Mouse (Mus musculus) spleen, adult 2 months (tissue): ENCODE data around the gene Rnf38. TPM values are rescaled to one million over a fixed set of nuclear protein-coding genes. Genes with fewer than 3 reads are reported as not detected.

Experiments used
- DNase-seq, 2 experiments: peaks; one replicate each; pipeline versions ENCODE4 v3.0.0 to v3.0.0-alpha.2; 2012 to 2021; ENCODE audit warnings: low spot score in 2 of 2, low read depth in 1 of 2
- H3K27ac ChIP-seq: fragments of 200-500 bp; 2 replicates; pipeline ENCODE4 v1.5.1; 2012; ENCODE audit warnings: low read length, inconsistent platforms; ENCODE audit not compliant: insufficient read depth
- H3K27me3 ChIP-seq: fragments of 200-500 bp; 2 replicates; pipeline ENCODE4 v1.6.1; 2012; ENCODE audit warnings: mild to moderate bottlenecking, moderate library complexity, low read length, inconsistent platforms; ENCODE audit not compliant: control insufficient read depth, insufficient read depth
- H3K36me3 ChIP-seq: fragments of 200-500 bp; 2 replicates; pipeline ENCODE4 v1.6.1; 2012; ENCODE audit warnings: mild to moderate bottlenecking, low read length, inconsistent platforms; ENCODE audit not compliant: control insufficient read depth, insufficient read depth
- H3K4me1 ChIP-seq: fragments of 200-500 bp; 2 replicates; pipeline ENCODE4 v1.6.1; 2011; ENCODE audit warnings: inconsistent platforms; ENCODE audit not compliant: control insufficient read depth, insufficient read depth, insufficient read length
- H3K4me3 ChIP-seq: fragments of 200-500 bp; 2 replicates; pipeline ENCODE4 v1.5.1; 2011; ENCODE audit warnings: mild to moderate bottlenecking, inconsistent platforms; ENCODE audit not compliant: insufficient read depth, insufficient read length; ENCODE audit errors: extremely low read depth
- CTCF ChIP-seq: fragments of 200-500 bp; IDR thresholded peaks from 2 replicates; pipeline ENCODE4 v1.5.1; 2011; ENCODE audit warnings: mild to moderate bottlenecking, inconsistent platforms; ENCODE audit not compliant: insufficient read depth, insufficient read length, insufficient replicate concordance; ENCODE audit errors: extremely low read depth
- POLR2A ChIP-seq: fragments of 200-500 bp; IDR thresholded peaks from 2 replicates; pipeline ENCODE4 v1.6.1; 2011; ENCODE audit warnings: low read depth, low read length, inconsistent platforms
- WGBS: fragments of 180-500 bp; shearing (Covaris S2); methylation state at CpG from one replicate; pipeline ENCODE4 v1.1.7; 2018; 5-methylcytosine and 5-hydroxymethylcytosine counted together
- polyA plus RNA-seq: library from polyadenylated mRNA; depleted of rRNA; stranded (reverse); fragments of >200 nt; gene quantifications from 2 replicates; pipeline ENCODE4 v1.2.3, GENCODE M21; 2012

The Rnf38 gene
- polyA plus RNA-seq, 1 experiment = 122 TPM

- TF ChIP-seq POLR2A (no peak), CTCF (no peak)
- Histone ChIP-seq H3K27ac (no peak overlapping the region), H3K36me3 (no peaks in the 10 kb centered on the region), H3K4me1 (no peaks in the 10 kb centered on the region), H3K4me3 (no peak overlapping the region), H3K27me3 (no peaks in the 10 kb centered on the region)
- 90% methylated on average over 4 of the region's 4 CpGs for WGBS
- DNase-seq = no peak
Measured at GRCm38 (mm10) chr4:44259126-44259525, 25.5 kb upstream of the Rnf38 start.

- DNase-seq = no peak
- no peak for TF ChIP-seq POLR2A
- no peak for TF ChIP-seq CTCF
Measured at GRCm38 (mm10) chr4:44254579-44254978, 21.0 kb upstream of the Rnf38 start.

GRCm38 (mm10) chr4:44253191-44253590, 19.6 kb upstream of the Rnf38 start:
- Histone ChIP-seq H3K27me3 (peaks cover 4% of the 10 kb centered on the region; the same call in 1 of the 2 replicates), H3K4me1 (no peaks in the 10 kb centered on the region), H3K4me3 (no peak overlapping the region), H3K36me3 (no peaks in the 10 kb centered on the region), H3K27ac (no peak overlapping the region)
- WGBS = 17% methylated on average over 6 of the region's 6 CpGs
- DNase-seq = no peak
- TF ChIP-seq POLR2A = no peak
- TF ChIP-seq CTCF = no peak

More at GRCm38 (mm10) chr4:44254579-44254978, 21.0 kb upstream of the Rnf38 start:
- no peak overlapping the region for H3K4me3 ChIP-seq
- no peaks in the 10 kb centered on the region for H3K36me3 ChIP-seq
- 71% methylated on average over 5 of the region's 5 CpGs for WGBS
- H3K27ac ChIP-seq = no peak overlapping the region
- peaks cover 4% of the 10 kb centered on the region; the same call in 1 of the 2 replicates for H3K27me3 ChIP-seq
- H3K4me1 ChIP-seq = no peaks in the 10 kb centered on the region

DNA sequence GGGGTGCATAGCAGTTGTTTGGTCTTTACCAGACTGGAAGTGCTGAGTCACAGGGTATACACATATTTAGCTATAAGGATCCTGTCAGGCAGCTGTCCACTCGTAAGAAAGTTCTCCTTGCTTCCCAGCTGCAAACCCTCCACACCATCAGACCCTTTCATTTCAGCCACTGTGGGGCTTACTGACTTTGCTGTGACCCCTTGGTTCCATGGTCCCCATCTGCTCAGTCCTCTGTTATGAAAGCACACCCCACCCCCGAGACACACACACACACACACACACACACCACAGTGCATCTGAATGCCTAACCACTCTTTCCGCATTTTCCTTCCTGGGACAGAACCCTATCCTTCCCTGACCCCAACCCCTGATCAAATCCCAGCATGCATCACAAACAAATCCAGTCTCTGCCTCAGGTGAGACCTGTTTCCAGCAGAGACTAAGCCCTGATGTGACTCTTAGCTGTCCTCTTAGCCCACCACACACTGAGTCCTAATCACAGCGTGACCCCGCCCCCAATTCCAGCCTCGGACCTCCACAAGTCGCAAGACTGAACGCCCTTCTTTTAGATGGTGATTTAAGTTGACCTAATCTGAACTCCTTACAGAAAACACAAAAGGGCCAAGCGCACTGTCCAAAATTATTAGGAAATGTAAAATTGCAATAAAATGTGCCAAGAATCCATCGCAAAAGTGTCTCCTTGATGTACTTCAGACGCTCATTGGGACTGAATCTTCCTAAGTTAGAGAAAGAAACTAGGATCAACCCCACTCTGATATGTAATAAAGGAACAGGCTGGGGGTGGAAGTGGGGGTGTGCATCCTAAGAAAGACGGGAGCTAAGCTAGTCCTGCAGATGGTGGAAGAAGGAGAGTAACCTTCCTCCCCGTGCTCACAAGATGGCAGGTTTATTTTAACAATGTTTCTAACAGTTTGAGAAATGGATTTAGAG, 18.7 kb upstream of the Rnf38 start:
- no peak overlapping the region for H3K27ac ChIP-seq
- no peak for DNase-seq
- no peaks in the 10 kb centered on the region for H3K36me3 ChIP-seq
- no peak overlapping the region for H3K4me3 ChIP-seq
- peaks cover 6% of the 10 kb centered on the region; the same call in 1 of the 2 replicates for H3K27me3 ChIP-seq
- H3K4me1 ChIP-seq = no peaks in the 10 kb centered on the region
- TF ChIP-seq CTCF = no peak
- TF ChIP-seq POLR2A = no peak
- WGBS = 17% methylated on average over 13 of the region's 13 CpGs

DNA sequence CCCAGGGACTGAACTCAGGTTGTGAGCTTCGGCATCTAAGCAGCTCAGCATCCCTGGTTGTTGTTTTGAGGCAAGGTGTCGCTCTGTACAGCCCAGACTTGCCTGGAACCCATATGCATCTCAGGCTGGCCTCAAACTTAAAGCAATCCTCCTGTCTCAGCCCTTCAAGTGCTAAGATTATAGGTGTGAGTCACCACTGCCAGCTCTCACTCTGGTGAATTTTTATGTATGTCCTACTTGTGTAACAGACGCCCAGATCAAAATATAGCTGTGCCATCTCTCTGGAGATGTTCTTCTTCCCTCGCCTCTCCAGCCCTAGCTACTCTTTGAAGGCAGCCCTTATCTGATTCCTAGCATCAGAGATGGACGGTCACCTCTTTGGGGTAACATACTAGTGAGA, 17.9 kb upstream of the Rnf38 start:
- H3K27me3 ChIP-seq = peaks cover 6% of the 10 kb centered on the region; the same call in 1 of the 2 replicates
- no peak overlapping the region for H3K4me3 ChIP-seq
- H3K27ac ChIP-seq = no peak overlapping the region
- 87% methylated on average over 5 of the region's 5 CpGs for WGBS
- no peak for DNase-seq
- no peaks in the 10 kb centered on the region for H3K4me1 ChIP-seq
- H3K36me3 ChIP-seq = no peaks in the 10 kb centered on the region
- no peak for TF ChIP-seq POLR2A
- TF ChIP-seq CTCF = no peak

DNA sequence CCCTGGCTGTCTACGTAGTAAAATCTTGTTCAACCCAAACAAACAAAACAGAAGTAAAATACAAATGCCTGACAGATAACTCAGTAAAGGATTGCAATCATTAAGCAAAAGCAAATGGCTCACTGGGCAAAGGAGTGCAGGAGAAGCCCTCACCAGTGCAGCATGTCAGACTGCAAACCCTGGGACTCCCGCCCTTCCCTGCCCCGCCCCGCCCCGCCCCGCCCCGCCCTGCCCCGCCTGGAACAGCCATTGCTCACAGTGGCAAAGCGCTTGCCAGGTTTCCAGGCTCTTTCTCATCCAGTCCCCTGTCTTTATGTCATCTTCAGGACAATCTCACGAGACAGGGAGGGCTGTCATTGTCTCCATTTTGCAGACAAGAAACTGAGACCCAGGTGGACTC, 16.1 kb upstream of the Rnf38 start:
- H3K27ac ChIP-seq = no peak overlapping the region
- WGBS = 5% methylated on average over 10 of the region's 10 CpGs
- no peaks in the 10 kb centered on the region for H3K4me1 ChIP-seq
- no peak for DNase-seq
- no peaks in the 10 kb centered on the region for H3K36me3 ChIP-seq
- peaks cover 6% of the 10 kb centered on the region; the same call in 1 of the 2 replicates for H3K27me3 ChIP-seq
- TF ChIP-seq POLR2A = no peak
- TF ChIP-seq CTCF = no peak
- no peak overlapping the region for H3K4me3 ChIP-seq
